Mouse (Mus musculus) limb, embryonic 14.5 days (tissue): ENCODE measurements around the gene Syne3. TPM values are rescaled to one million over a fixed set of nuclear protein-coding genes. Genes with fewer than 3 reads are reported as not detected.

Source experiments
- ATAC-seq: fragments of 200-750 bp; cut with Nextera tagmentation; 2 replicates; pipeline ENCODE4 v1.8.0; 2017; ENCODE audit warnings: low read depth, moderate number of reproducible peaks, moderate TSS enrichment; ENCODE audit not compliant: low FRiP score
- DNase-seq: peaks from one replicate; pipeline ENCODE4 v3.0.0-alpha.2; 2015; ENCODE audit warnings: low spot score
- H3K27ac ChIP-seq: fragments of 300-500 bp; sonication (generic); replicated peaks from 2 replicates; pipeline ENCODE4 v1.5.1; 2014; ENCODE audit warnings: low read depth, mild to moderate bottlenecking, low read length, moderate library complexity, mixed read lengths
- H3K27me3 ChIP-seq: fragments of 300-500 bp; sonication (generic); 2 replicates; pipeline ENCODE4 v1.6.1; 2014; ENCODE audit warnings: low read length, mixed read lengths; ENCODE audit not compliant: control insufficient read depth, insufficient read depth
- H3K36me3 ChIP-seq: fragments of 300-500 bp; sonication (generic); 2 replicates; pipeline ENCODE4 v1.6.1; 2014; ENCODE audit warnings: mild to moderate bottlenecking, low read length, moderate library complexity, mixed read lengths; ENCODE audit not compliant: control insufficient read depth, insufficient read depth
- H3K4me1 ChIP-seq: fragments of 300-500 bp; sonication (generic); 2 replicates; pipeline ENCODE4 v1.6.1; 2014; ENCODE audit warnings: antibody characterized with exemption, low read length, mixed read lengths; ENCODE audit not compliant: control insufficient read depth, insufficient read depth
- H3K4me2 ChIP-seq: fragments of 300-500 bp; sonication (generic); replicated peaks from 2 replicates; pipeline ENCODE4 v1.6.1; 2014; ENCODE audit warnings: low read depth, mild to moderate bottlenecking, low read length, moderate library complexity; ENCODE audit not compliant: severe bottlenecking
- H3K4me3 ChIP-seq: fragments of 300-500 bp; sonication (generic); replicated peaks from 2 replicates; pipeline ENCODE4 v1.5.1; 2014; ENCODE audit warnings: low read length
- H3K9ac ChIP-seq: fragments of 300-500 bp; sonication (generic); 2 replicates; pipeline ENCODE4 v1.6.1; 2014; ENCODE audit warnings: mild to moderate bottlenecking, low read depth, low read length, moderate library complexity; ENCODE audit not compliant: severe bottlenecking
- H3K9me3 ChIP-seq: fragments of 300-500 bp; sonication (generic); 2 replicates; pipeline ENCODE4 v1.6.1; 2016; ENCODE audit warnings: low read length; ENCODE audit not compliant: control insufficient read depth
- POLR2A ChIP-seq: fragments of 200-500 bp; IDR thresholded peaks from 2 replicates; pipeline ENCODE4 v1.8.0; 2012; ENCODE audit warnings: inconsistent platforms, mild to moderate bottlenecking, moderate library complexity, borderline replicate concordance; ENCODE audit not compliant: insufficient read depth, insufficient read length; ENCODE audit errors: extremely low read depth
- WGBS: fragments of 180-500 bp; shearing (Covaris S2); extraction: QIAGEN DNeasy Blood & Tissue Kit; methylation state at CpG from one replicate; pipeline ENCODE4 v1.1.7; 2014; 5-methylcytosine and 5-hydroxymethylcytosine counted together
- polyA plus RNA-seq, 2 experiments: library from polyadenylated mRNA; depleted of rRNA in 1 of 2; stranded (reverse) in 1 of 2; unstranded in 1 of 2; fragments of >200 nt; fragmentation: Nextera tagmentation in 1 of 2; extraction: Ambion mirVana in 1 of 2; gene quantifications; 2 replicates each; pipeline versions ENCODE4 v1.2.1 to v1.2.3; 2012 to 2014

Syne3 gene
- polyA plus RNA-seq, 2 experiments, result 2.0 to 2.6 TPM

DNA sequence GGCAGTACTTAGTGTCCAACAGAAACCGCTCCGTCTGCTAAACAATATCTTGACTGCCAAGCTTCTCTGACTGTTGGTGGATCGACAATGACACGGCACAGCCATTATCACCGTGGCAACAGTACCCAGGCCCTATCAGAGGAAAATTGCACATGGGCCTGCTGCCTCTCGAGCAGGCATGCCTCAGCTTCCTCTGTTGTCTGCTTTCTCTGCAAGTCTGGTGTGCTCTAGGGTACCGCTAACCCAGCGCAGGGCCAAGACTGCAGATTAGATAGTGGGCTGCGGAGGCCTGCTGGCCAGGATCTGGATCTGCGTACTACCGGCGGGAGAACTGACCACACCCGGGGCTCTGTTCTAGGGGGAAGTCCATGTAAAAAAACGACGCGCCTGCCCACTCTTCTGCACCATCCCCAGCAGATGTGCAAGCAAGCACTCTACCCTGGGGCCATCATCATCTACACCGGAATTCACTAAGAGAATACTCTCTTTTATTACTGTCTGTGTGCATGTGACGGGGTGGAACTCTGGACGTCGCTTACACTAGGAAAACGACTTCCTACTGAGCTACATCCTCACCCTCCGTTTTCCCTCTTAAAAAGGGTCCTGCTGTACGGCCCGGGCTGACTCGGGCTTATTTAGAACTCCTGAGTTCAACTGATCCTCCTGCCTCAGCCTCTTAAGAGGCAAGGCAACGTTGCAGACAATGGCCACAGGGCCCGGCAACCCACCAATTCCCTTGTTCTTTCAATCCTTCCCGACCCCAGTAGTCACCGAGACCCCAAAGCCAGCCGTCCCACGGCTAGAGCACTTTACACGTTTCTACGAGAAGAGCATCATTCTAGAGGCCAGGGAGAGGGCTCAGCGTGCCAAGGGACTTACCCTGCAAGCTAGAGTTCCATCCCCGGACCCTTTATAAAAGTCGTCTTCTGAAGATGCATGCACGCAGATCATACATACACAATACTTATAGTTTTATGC is 21.8 kb upstream of the Syne3 start:
- peak overlapping the region; percentile 72 for H3K9ac ChIP-seq
- no peak for ATAC-seq
- no peak for DNase-seq
- 9% methylated on average over 37 of the region's 37 CpGs for WGBS
- H3K9me3 ChIP-seq, result no peaks in the 10 kb centered on the region
- peaks cover 19% of the 10 kb centered on the region for H3K4me1 ChIP-seq
- peak overlapping the region; percentile 77 for H3K4me3 ChIP-seq
- H3K4me2 ChIP-seq, result peak overlapping the region; percentile 93
- no peak for TF ChIP-seq POLR2A
- peak overlapping the region; percentile 41; the same call in 1 of the 2 replicates for H3K27ac ChIP-seq
- no peaks in the 10 kb centered on the region for H3K27me3 ChIP-seq
- peaks cover 12% of the 10 kb centered on the region for H3K36me3 ChIP-seq

DNA sequence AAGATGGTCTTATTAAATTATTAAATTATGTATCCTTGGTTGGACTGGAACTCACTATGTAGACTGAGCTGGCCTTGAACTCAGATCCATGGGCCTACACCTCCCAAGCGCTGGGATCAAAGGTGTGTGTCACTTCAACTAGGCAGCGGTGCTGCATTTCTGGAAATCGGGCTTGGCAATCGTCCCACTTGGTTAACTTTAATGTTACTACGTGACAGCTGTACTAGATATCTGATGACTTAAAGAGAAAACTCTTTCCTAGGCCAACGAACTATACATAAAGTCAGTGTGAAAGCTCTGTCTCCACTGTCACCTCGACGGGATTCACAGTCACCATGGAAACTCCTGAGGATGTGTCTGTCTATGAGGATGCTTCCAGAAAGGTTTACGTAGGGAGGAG is 20.3 kb upstream of the Syne3 start:
- ATAC-seq (no peak), DNase-seq (no peak)
- H3K4me2 ChIP-seq, result no peak overlapping the region
- H3K9me3 ChIP-seq, result no peaks in the 10 kb centered on the region
- H3K36me3 ChIP-seq, result peaks cover 12% of the 10 kb centered on the region
- WGBS, result 89% methylated on average over 9 of the region's 9 CpGs
- H3K27ac ChIP-seq, result no peak overlapping the region
- TF ChIP-seq POLR2A, result no peak
- H3K4me3 ChIP-seq, result no peak overlapping the region
- H3K27me3 ChIP-seq, result no peaks in the 10 kb centered on the region
- no peak overlapping the region for H3K9ac ChIP-seq
- peaks cover 19% of the 10 kb centered on the region for H3K4me1 ChIP-seq

DNA sequence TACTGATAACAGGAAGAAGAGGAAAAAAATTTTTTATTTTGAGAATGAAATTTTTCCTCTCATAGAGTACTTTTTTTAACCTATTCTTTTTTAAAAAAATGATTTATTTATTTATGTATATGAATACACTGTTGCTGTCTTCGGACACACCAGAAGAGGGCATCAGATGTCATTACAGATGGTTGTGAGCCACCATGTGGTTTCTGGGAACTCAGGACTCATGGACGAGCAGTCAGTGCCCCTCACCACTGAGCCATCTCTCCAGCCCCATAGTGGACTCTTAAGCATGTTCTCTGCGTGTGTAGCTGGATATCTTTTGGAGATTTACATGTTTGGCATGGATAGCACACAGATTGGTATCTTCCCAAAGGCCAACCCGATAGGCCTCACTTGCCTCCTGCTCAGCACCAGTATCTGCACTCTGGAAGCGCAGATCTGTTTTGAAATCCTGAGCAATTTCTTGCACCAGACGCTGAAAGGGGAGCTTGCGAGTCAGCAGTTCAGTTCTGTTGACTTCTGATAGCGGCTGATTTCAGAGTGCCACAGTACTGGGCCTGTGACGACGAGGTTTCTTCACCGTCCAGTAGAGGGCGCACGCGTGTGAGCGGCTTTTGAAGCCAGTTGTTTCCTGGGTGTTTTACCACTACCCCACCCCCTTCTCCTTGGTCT is 17.8 kb upstream of the Syne3 start:
- no peak overlapping the region for H3K9ac ChIP-seq
- H3K4me3 ChIP-seq, result no peak overlapping the region
- ATAC-seq (no peak), DNase-seq (peak; percentile 48)
- no peak overlapping the region for H3K4me2 ChIP-seq
- H3K4me1 ChIP-seq, result peaks cover 4% of the 10 kb centered on the region
- H3K9me3 ChIP-seq, result peaks cover 3% of the 10 kb centered on the region; the same call in 1 of the 2 replicates
- no peak for TF ChIP-seq POLR2A
- WGBS, result 33% methylated on average over 15 of the region's 15 CpGs
- H3K27ac ChIP-seq, result no peak overlapping the region
- H3K27me3 ChIP-seq, result no peaks in the 10 kb centered on the region
- H3K36me3 ChIP-seq, result peaks cover 12% of the 10 kb centered on the region

DNA sequence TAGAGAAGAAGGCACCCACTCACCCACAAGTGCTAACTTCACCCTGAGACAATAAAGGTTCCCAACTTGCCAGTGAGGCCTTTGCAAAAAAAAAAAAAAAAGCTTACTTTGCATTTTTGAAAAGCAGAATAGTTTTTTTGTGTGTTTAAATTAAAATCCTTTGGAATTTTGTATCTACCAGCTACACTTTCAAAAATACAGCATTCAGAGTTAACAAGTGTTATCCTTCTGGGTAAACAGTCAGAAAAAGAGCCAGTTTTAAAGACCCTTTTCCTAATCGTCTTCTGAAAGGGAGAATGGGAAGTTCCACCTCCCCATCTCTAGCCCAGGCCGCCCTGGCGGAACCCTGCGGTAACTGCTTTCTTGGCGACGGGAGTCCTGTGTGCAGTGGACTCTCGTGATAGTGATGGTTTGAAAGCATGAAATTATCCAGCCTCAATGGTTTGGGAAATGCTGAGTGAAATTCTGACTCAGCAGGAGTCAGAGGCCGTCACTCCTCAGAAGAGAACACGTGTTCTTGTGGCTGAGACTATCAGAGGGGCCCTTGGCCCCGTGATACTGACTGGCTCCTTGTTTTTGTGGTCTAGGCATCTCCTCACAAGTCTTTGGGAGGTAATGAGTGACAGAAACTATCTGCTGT is 16.5 kb upstream of the Syne3 start:
- no peak for ATAC-seq
- DNase-seq, result no peak

More for the DNA sequence above, 16.5 kb upstream of the Syne3 start:
- peaks cover 2% of the 10 kb centered on the region for H3K4me1 ChIP-seq
- H3K4me2 ChIP-seq, result no peak overlapping the region
- 65% methylated on average over 10 of the region's 10 CpGs for WGBS
- H3K9me3 ChIP-seq, result peaks cover 3% of the 10 kb centered on the region; the same call in 1 of the 2 replicates
- H3K4me3 ChIP-seq, result no peak overlapping the region
- H3K27me3 ChIP-seq, result no peaks in the 10 kb centered on the region
- H3K36me3 ChIP-seq, result peaks cover 12% of the 10 kb centered on the region
- H3K9ac ChIP-seq, result no peak overlapping the region
- no peak overlapping the region for H3K27ac ChIP-seq
- TF ChIP-seq POLR2A, result no peak
